Mouse (Mus musculus): Measurements from ENCODE around the gene Ccl17. TPM values are rescaled to one million over a fixed set of nuclear protein-coding genes. Genes with fewer than 3 reads are reported as not detected.

Ccl17 gene
- total and polyA plus RNA-seq, 2 experiments from 2014 or later = 4.4 to 8.5 TPM

DNA sequence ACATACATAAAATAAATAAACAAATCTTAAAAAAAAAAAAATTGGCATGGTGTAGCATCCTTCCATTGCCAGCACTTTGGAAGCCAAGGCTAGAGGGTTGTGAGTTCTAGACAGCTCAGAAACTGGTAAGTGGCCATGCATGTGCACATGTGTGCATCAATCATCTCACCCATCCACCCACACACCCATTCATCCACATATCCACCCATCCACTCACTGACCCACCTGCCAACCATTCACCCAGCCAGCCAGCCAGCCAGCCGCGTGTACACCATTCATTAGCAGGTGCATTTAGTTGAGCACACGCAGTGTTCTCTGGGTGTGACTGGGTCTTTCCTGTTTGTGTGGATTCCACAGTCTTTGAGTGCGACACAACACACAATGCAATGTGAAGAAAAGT is 4.4 kb upstream of the Ccl17 start:
- ATAC-seq (ENCODE audit: low FRiP score) (no peak), DNase-seq (ENCODE audit: low spot score) (no peak)
- Histone ChIP-seq H3K4me2 (ENCODE audit: low read depth, low read length, poor library complexity, severe bottlenecking) (no peak overlapping the region), H3K9me3 (ENCODE audit: low read length) (no peaks in the 10 kb centered on the region), H3K4me3 (ENCODE audit: low read depth, low read length) (no peak overlapping the region), H3K27ac (ENCODE audit: low read depth, low read length) (no peak overlapping the region), H3K36me3 (ENCODE audit: insufficient read depth, low read length) (no peaks in the 10 kb centered on the region), H3K9ac (replicated peaks; ENCODE audit: low read length, poor library complexity, severe bottlenecking) (no peak overlapping the region), H3K27me3 (ENCODE audit: insufficient read depth, low read length) (no peaks in the 10 kb centered on the region), H3K4me1 (ENCODE audit: insufficient read depth, low read length) (no peaks in the 10 kb centered on the region)
- no peak for TF ChIP-seq CTCF (IDR thresholded peaks at IDR 0.05)
- 59% methylated on average over 4 of the region's 4 CpGs for WGBS

DNA sequence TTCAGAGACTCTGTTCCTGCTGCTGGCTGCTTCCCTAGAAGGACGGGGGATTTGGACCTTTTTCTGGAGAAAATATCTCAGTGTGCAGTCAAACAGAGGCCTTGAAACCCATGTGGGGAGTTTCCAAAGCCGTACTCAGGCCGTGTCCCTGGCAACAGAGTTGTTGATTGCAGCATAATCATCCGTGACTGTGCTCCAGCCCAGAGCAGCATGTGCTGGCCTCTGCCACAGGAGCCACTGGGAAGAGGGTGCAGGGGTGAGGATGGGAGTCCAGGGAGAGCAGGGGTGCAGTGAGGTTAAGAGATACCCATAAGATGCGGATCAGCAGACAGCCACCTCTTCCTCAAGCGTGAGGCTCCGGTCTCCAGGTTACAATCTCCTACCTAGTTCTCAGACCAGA is 2.7 kb upstream of the Ccl17 start:
- H3K9ac ChIP-seq (replicated peaks; ENCODE audit: low read length, poor library complexity, severe bottlenecking) = no peak overlapping the region
- no peak for TF ChIP-seq CTCF (IDR thresholded peaks at IDR 0.05)
- ATAC-seq (ENCODE audit: low FRiP score) (no peak), DNase-seq (ENCODE audit: low spot score) (no peak)
- no peaks in the 10 kb centered on the region for H3K9me3 ChIP-seq (ENCODE audit: low read length)
- WGBS = 45% methylated on average over 7 of the region's 7 CpGs
- H3K4me3 ChIP-seq (ENCODE audit: low read depth, low read length) = no peak overlapping the region
- H3K4me2 ChIP-seq (ENCODE audit: low read depth, low read length, poor library complexity, severe bottlenecking) = no peak overlapping the region
- no peaks in the 10 kb centered on the region for H3K4me1 ChIP-seq (ENCODE audit: insufficient read depth, low read length)
- no peaks in the 10 kb centered on the region for H3K27me3 ChIP-seq (ENCODE audit: insufficient read depth, low read length)
- no peaks in the 10 kb centered on the region for H3K36me3 ChIP-seq (ENCODE audit: insufficient read depth, low read length)
- H3K27ac ChIP-seq (ENCODE audit: low read depth, low read length) = no peak overlapping the region

DNA sequence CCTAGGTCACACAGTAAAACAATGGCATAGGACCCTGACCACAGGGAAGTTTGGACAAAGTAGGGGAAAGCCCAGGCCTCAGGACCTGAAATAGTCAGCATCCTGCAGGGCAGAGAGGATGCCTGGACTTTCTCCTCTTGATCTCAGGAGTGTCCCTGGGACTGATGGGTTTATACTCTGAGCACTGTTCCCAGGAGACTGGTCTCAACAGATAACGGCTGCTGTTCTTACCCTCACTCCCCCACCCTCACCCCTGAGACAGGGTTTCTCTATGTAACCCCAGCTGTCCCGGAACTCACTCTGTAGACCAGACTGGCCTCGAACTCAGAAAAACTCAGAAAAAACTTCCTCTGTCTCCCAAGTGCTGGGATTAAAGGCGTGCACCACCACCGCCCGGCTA is 1.9 kb upstream of the Ccl17 start:
- no peak overlapping the region for H3K27ac ChIP-seq (ENCODE audit: low read depth, low read length)
- no peaks in the 10 kb centered on the region for H3K9me3 ChIP-seq (ENCODE audit: low read length)
- ATAC-seq (ENCODE audit: low FRiP score) (no peak), DNase-seq (ENCODE audit: low spot score) (no peak)
- H3K4me2 ChIP-seq (ENCODE audit: low read depth, low read length, poor library complexity, severe bottlenecking) = no peak overlapping the region
- H3K4me3 ChIP-seq (ENCODE audit: low read depth, low read length) = no peak overlapping the region
- no peak overlapping the region for H3K9ac ChIP-seq (replicated peaks; ENCODE audit: low read length, poor library complexity, severe bottlenecking)
- 87% methylated on average over 6 of the region's 6 CpGs for WGBS
- TF ChIP-seq CTCF (IDR thresholded peaks at IDR 0.05) = no peak
- H3K4me1 ChIP-seq (ENCODE audit: insufficient read depth, low read length) = no peaks in the 10 kb centered on the region
- no peaks in the 10 kb centered on the region for H3K27me3 ChIP-seq (ENCODE audit: insufficient read depth, low read length)
- H3K36me3 ChIP-seq (ENCODE audit: insufficient read depth, low read length) = no peaks in the 10 kb centered on the region

DNA sequence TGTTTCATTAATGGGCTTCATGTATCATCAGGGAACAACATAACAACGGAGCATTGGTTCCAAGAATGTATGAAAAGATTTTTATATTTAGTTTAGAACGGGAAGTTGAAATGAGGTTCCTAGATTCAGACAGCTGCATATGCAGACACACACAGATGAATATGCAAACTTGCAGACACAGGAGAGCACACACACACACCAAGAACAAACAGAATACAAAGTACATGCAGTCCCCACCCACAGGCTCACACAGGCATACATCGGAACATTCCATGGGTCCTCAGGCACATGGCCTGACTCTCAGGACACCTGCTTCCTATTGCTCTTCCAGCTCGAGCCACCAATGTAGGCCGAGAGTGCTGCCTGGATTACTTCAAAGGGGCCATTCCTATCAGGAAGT is 602 bp downstream of the Ccl17 start:
- no peak for ATAC-seq (ENCODE audit: low FRiP score)
- no peak for DNase-seq (ENCODE audit: low spot score)
- 82% methylated on average over 5 of the region's 5 CpGs for WGBS

DNA sequence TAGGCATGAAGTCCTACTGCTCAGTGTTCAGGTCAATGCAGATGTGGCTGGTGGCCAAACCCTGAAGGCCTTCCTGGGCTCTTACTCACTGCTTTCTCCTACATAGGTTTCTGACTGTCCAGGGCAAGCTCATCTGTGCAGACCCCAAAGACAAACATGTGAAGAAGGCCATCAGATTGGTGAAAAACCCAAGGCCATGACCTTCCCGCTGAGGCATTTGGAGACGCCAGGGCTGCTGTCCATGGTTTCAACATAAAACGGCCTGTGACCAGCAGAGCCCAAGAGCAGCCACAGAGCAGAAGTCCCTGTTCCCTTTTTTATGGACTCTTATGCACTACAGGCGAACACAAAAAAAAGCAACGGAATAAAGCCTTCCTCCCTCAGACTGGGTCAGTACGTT is 1.4 kb downstream of the Ccl17 start:
- ATAC-seq (ENCODE audit: low FRiP score) (no peak), DNase-seq (ENCODE audit: low spot score) (no peak)
- no peak for TF ChIP-seq CTCF (IDR thresholded peaks at IDR 0.05)
- H3K9ac ChIP-seq (replicated peaks; ENCODE audit: low read length, poor library complexity, severe bottlenecking) = no peak overlapping the region
- H3K36me3 ChIP-seq (ENCODE audit: insufficient read depth, low read length) = no peaks in the 10 kb centered on the region
- H3K4me1 ChIP-seq (ENCODE audit: insufficient read depth, low read length) = no peaks in the 10 kb centered on the region
- H3K27me3 ChIP-seq (ENCODE audit: insufficient read depth, low read length) = no peaks in the 10 kb centered on the region
- H3K4me2 ChIP-seq (ENCODE audit: low read depth, low read length, poor library complexity, severe bottlenecking) = no peak overlapping the region
- 85% methylated on average over 6 of the region's 6 CpGs for WGBS
- no peak overlapping the region for H3K27ac ChIP-seq (ENCODE audit: low read depth, low read length)
- H3K4me3 ChIP-seq (ENCODE audit: low read depth, low read length) = no peak overlapping the region
- H3K9me3 ChIP-seq (ENCODE audit: low read length) = no peaks in the 10 kb centered on the region

More for the DNA sequence above, 602 bp downstream of the Ccl17 start:
- Histone ChIP-seq H3K27ac (ENCODE audit: low read depth, low read length) (no peak overlapping the region), H3K4me1 (ENCODE audit: insufficient read depth, low read length) (no peaks in the 10 kb centered on the region), H3K9me3 (ENCODE audit: low read length) (no peaks in the 10 kb centered on the region), H3K9ac (replicated peaks; ENCODE audit: low read length, poor library complexity, severe bottlenecking) (no peak overlapping the region), H3K4me2 (ENCODE audit: low read depth, low read length, poor library complexity, severe bottlenecking) (no peak overlapping the region), H3K4me3 (ENCODE audit: low read depth, low read length) (no peak overlapping the region), H3K27me3 (ENCODE audit: insufficient read depth, low read length) (no peaks in the 10 kb centered on the region), H3K36me3 (ENCODE audit: insufficient read depth, low read length) (no peaks in the 10 kb centered on the region)
- TF ChIP-seq CTCF (IDR thresholded peaks at IDR 0.05) = no peak

DNA sequence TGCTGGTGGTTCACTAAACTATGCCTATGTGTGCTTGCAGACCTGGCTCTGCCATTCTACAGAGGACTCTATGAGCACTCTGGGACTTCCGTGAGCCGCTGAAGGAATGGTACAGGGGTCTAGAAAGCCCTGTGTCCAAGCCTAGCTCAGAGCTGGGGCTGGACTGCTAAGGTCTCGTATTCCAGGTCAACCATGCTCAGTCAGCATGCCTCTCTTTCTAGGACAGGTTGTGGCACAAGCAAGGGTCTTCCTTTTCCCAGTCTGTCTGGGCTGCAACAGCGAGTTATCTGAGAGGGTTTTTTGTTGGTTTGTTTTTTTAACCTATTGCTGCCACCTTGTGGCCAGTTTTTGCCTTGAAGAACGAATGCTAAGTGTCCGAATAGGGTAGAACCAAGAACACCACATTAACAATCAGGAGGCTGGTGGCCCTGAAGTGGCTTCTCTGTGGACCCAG is 2.4 kb downstream of the Ccl17 start:
- Histone ChIP-seq H3K4me2 (ENCODE audit: low read depth, low read length, poor library complexity, severe bottlenecking) (peak overlapping the region; percentile 28), H3K4me1 (ENCODE audit: insufficient read depth, low read length) (no peaks in the 10 kb centered on the region), H3K27ac (ENCODE audit: low read depth, low read length) (peak overlapping the region; percentile 68), H3K36me3 (ENCODE audit: insufficient read depth, low read length) (no peaks in the 10 kb centered on the region), H3K9me3 (ENCODE audit: low read length) (no peaks in the 10 kb centered on the region), H3K27me3 (ENCODE audit: insufficient read depth, low read length) (no peaks in the 10 kb centered on the region), H3K4me3 (ENCODE audit: low read depth, low read length) (no peak overlapping the region; the same call in 1 of the 2 replicates), H3K9ac (replicated peaks; ENCODE audit: low read length, poor library complexity, severe bottlenecking) (no peak overlapping the region)
- peak; percentile 64 for ATAC-seq (ENCODE audit: low FRiP score)
- peak; percentile 91 for DNase-seq (ENCODE audit: low spot score)
- 30% methylated on average over 6 of the region's 6 CpGs for WGBS
- TF ChIP-seq CTCF (IDR thresholded peaks at IDR 0.05) = peak; percentile 86

Data from midbrain, postnatal 0 days (tissue).